ENCODE assay signal across 8 mouse cellular contexts in genomic region chr3:52007602-52008252, GRCm38 (mm10).
DNase-seq lines count a peak whose midpoint lies in the region; ATAC-seq and TF ChIP-seq lines count a peak whose summit lies in the region.

No protein-coding gene starts in this region.

- TF ChIP-seq POLR2A in ES-Bruce4 (IDR thresholded peaks at IDR 0.05; ENCODE audit: insufficient read depth, low read length): no peak

- peak overlapping the region; percentile 67 for H3K4me2 ChIP-seq in forebrain, embryonic 13.5 days
- H3K4me2 ChIP-seq in hindbrain, embryonic 11.5 days (replicated peaks; ENCODE audit: low read depth, low read length): peak overlapping the region; percentile 47
- peak overlapping the region; percentile 70 for H3K4me2 ChIP-seq in lung, postnatal 0 days (replicated peaks; ENCODE audit: low read depth, low read length)

- no peak overlapping the region for H3K27ac ChIP-seq in ES-Bruce4 (ENCODE audit: insufficient read depth, low read length)
- H3K27ac ChIP-seq in forebrain, embryonic 13.5 days: peak overlapping the region; percentile 97
- H3K27ac ChIP-seq in hindbrain, embryonic 11.5 days (ENCODE audit: low read depth, low read length): peak overlapping the region; percentile 91
- H3K27ac ChIP-seq in lung, postnatal 0 days (ENCODE audit: low read length): no peak overlapping the region

- DNase-seq in brain, embryonic 18.5 days (ENCODE audit: low read depth, low spot score): peak; percentile 87
- peak; percentile 90 for DNase-seq in hindbrain, embryonic 11.5 days (ENCODE audit: low spot score)
- peak; percentile 79 to 88 for DNase-seq in layer of hippocampus, postnatal 14 days (ENCODE audit: low spot score in 2 of 2)
- DNase-seq in lung, postnatal 0 days (ENCODE audit: low spot score): peak; percentile 57
- peak; percentile 34 for DNase-seq in retina, postnatal 7 days (ENCODE audit: low read depth, low spot score)
- peak; percentile 84 for DNase-seq in thymus, postnatal 4 days

- no peaks in the 10 kb centered on the region for H3K27me3 ChIP-seq in ES-Bruce4 (ENCODE audit: control insufficient read depth, insufficient read depth, low read length, poor library complexity, severe bottlenecking)
- H3K27me3 ChIP-seq in forebrain, embryonic 13.5 days: no peaks in the 10 kb centered on the region
- no peaks in the 10 kb centered on the region for H3K27me3 ChIP-seq in hindbrain, embryonic 11.5 days (ENCODE audit: control insufficient read depth, insufficient read depth, low read length)
- no peaks in the 10 kb centered on the region for H3K27me3 ChIP-seq in lung, postnatal 0 days (replicated peaks; ENCODE audit: insufficient read depth, low read length)

- H3K9ac ChIP-seq in ES-Bruce4 (ENCODE audit: low read depth, poor library complexity, severe bottlenecking): no peak overlapping the region
- peak overlapping the region; percentile 61 for H3K9ac ChIP-seq in forebrain, embryonic 13.5 days
- H3K9ac ChIP-seq in hindbrain, embryonic 11.5 days (ENCODE audit: low read depth, low read length): peak overlapping the region; percentile 56
- H3K9ac ChIP-seq in lung, postnatal 0 days (replicated peaks; ENCODE audit: low read depth): 0 out of 2 replicates have a peak overlapping the region, but pooled peaks have one; percentile 9

- ATAC-seq in forebrain, embryonic 13.5 days: peak; percentile 95
- ATAC-seq in hindbrain, embryonic 11.5 days (ENCODE audit: low FRiP score): peak; percentile 88
- 0 out of 2 replicates have a peak, but pooled peaks have one; percentile 18 for ATAC-seq in lung, postnatal 0 days

- H3K36me3 ChIP-seq in ES-Bruce4 (ENCODE audit: control insufficient read depth, insufficient read depth, low read length, poor library complexity, severe bottlenecking): no peaks in the 10 kb centered on the region
- H3K36me3 ChIP-seq in forebrain, embryonic 13.5 days (ENCODE audit: poor library complexity, severe bottlenecking): no peaks in the 10 kb centered on the region
- H3K36me3 ChIP-seq in hindbrain, embryonic 11.5 days (ENCODE audit: control insufficient read depth, insufficient read depth, low read length): no peaks in the 10 kb centered on the region
- no peaks in the 10 kb centered on the region for H3K36me3 ChIP-seq in lung, postnatal 0 days (ENCODE audit: insufficient read depth, low read length)

- peak overlapping the region; percentile 27 for H3K4me3 ChIP-seq in ES-Bruce4 (ENCODE audit: low read depth, low read length)
- peak overlapping the region; percentile 37 for H3K4me3 ChIP-seq in forebrain, embryonic 13.5 days
- H3K4me3 ChIP-seq in hindbrain, embryonic 11.5 days (ENCODE audit: low read depth, low read length): peak overlapping the region; percentile 24
- H3K4me3 ChIP-seq in lung, postnatal 0 days (ENCODE audit: low read depth, low read length): peak overlapping the region; percentile 24

- H3K9me3 ChIP-seq in ES-Bruce4 (replicated peaks; ENCODE audit: control insufficient read depth, insufficient read depth, low read length, poor library complexity, severe bottlenecking): no peaks in the 10 kb centered on the region
- no peaks in the 10 kb centered on the region for H3K9me3 ChIP-seq in forebrain, embryonic 13.5 days (replicated peaks)
- no peaks in the 10 kb centered on the region for H3K9me3 ChIP-seq in hindbrain, embryonic 11.5 days (ENCODE audit: control insufficient read depth, low read length)
- H3K9me3 ChIP-seq in lung, postnatal 0 days (ENCODE audit: low read length): no peaks in the 10 kb centered on the region

- TF ChIP-seq CTCF in ES-Bruce4 (IDR thresholded peaks at IDR 0.05; ENCODE audit: low read depth, low read length): no peak
- peak; percentile 34 for TF ChIP-seq CTCF in lung, postnatal 0 days (IDR thresholded peaks at IDR 0.05)

- H3K4me1 ChIP-seq in ES-Bruce4 (ENCODE audit: control insufficient read depth, insufficient read depth, low read length): no peaks in the 10 kb centered on the region
- H3K4me1 ChIP-seq in forebrain, embryonic 13.5 days: peaks cover 48% of the 10 kb centered on the region
- H3K4me1 ChIP-seq in hindbrain, embryonic 11.5 days (replicated peaks; ENCODE audit: control insufficient read depth, insufficient read depth, low read length): peaks cover 4% of the 10 kb centered on the region; the same call in 1 of the 2 replicates
- peaks cover 8% of the 10 kb centered on the region; the same call in 1 of the 2 replicates for H3K4me1 ChIP-seq in lung, postnatal 0 days (ENCODE audit: insufficient read depth, low read depth, low read length)

- TF ChIP-seq EP300 in ES-Bruce4 (IDR thresholded peaks at IDR 0.05; ENCODE audit: insufficient read depth, low read depth, low read length): no peak
- no peak for TF ChIP-seq EP300 in lung, postnatal 0 days (IDR thresholded peaks at IDR 0.05)

- 1% methylated on average over 18 of the region's 21 CpGs for WGBS in forebrain, embryonic 13.5 days
- 1% methylated on average over 16 of the region's 21 CpGs for WGBS in hindbrain, embryonic 11.5 days
- 3% methylated on average over 18 of the region's 21 CpGs for WGBS in lung, postnatal 0 days

Comparison
In these comparisons a context has a peak if more than half of its experiments do, and no peak if none do; other contexts are left out.
1. H3K27ac ChIP-seq: peak in forebrain, embryonic 13.5 days (single experiment) and hindbrain, embryonic 11.5 days (single experiment); none in ES-Bruce4 (single experiment) and lung, postnatal 0 days (single experiment).
2. DNase-seq: peak in every context shown above with its lines; median percentile 90 in hindbrain, embryonic 11.5 days; 87 in brain, embryonic 18.5 days; 84 in thymus, postnatal 4 days; 84 in layer of hippocampus, postnatal 14 days; 57 in lung, postnatal 0 days; 34 in retina, postnatal 7 days.
3. ATAC-seq: peak in every context shown above with its lines; median percentile 95 in forebrain, embryonic 13.5 days; 88 in hindbrain, embryonic 11.5 days; 18 in lung, postnatal 0 days.
4. Peak in every context shown above with its lines, with median percentiles within 50 percentile points of each other: H3K4me3 ChIP-seq and H3K4me2 ChIP-seq.